Mouse (Mus musculus) heart, adult 2 months (tissue): ENCODE measurements around the gene Gm10715.
"Not testable (repeated sequence)": the region's sequence is repeated elsewhere in the genome, so short reads cannot be mapped to it uniquely, and the experiment has no call there.

Experiments used
- CTCF ChIP-seq: fragments of 200-600 bp; IDR thresholded peaks from 2 replicates; pipeline ENCODE4 v1.8.1; 2022; ENCODE audit warnings: antibody characterized with exemption, mild to moderate bottlenecking, moderate library complexity
- EP300 ChIP-seq: fragments of 200-500 bp; IDR thresholded peaks from 2 replicates; pipeline ENCODE4 v1.6.1; 2011; ENCODE audit warnings: low read depth, low read length, control low read depth; ENCODE audit not compliant: insufficient read depth
- POLR2A ChIP-seq: fragments of 200-500 bp; IDR thresholded peaks from 2 replicates; pipeline ENCODE4 v1.6.1; 2011; ENCODE audit warnings: mild to moderate bottlenecking, low read depth, low read length, control low read depth; ENCODE audit not compliant: insufficient read depth

DNA sequence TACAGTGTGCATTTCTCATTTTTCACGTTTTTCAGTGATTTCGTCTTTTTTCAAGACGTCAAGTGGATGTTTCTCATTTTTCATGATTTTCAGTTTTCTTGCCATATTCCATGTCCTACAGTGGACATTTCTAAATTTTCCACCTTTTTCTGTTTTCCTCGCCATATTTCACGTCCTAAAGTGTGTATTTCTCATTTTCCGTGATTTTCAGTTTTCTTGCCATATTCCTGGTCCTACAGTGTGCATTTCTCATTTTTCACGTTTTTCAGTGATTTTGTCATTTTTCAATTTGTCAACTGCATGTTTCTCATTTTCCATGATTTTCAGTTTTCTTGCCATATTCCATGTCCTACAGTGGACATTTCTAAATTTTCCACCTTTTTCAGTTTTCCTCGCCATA is 2.4 kb upstream of the Gm10715 start, which contains the start of gene Gm17535:
- TF ChIP-seq CTCF, POLR2A, EP300: not testable (repeated sequence)
